Mouse (Mus musculus) natural killer cell, adult 2 months (primary cell): ENCODE measurements around the gene Ccdc181.

Source experiments
- DNase-seq, 2 experiments: peaks; one replicate each; pipeline ENCODE4 v3.0.0; 2022; ENCODE audit warnings: low spot score in 2 of 2

Gene Ccdc181

GRCm38 (mm10) chr1:164335435-164335834 lies 60.0 kb downstream of the Ccdc181 start:
- no peak for DNase-seq

DNA sequence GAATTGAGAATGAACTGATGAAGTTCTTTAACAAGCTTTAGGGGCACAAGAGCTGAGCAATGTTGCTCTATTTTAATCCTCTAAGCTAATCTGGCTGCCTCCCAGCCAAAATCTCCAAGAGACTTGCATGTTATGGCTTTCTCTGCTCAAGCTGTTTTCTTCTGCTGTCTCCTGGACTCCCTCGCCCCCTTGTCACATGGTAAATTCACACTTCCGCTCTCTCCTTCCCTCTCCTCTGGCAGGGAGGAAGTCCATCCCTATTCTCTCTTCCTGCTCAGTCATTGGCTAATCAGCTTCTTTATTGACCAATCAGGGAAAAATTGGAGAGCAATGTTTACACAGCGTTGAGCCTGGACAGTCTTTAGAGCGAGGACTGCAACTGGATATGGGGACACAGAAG lies 60.5 kb downstream of the Ccdc181 start:
- no peak for DNase-seq
